Mouse (Mus musculus) gastrocnemius, adult 18-20 months (tissue): ENCODE measurements at regions not wholly inside any gene's neighbourhood (a gene's known extent, or its start where the extent isn't known, plus 50 kb on each side); places are given as distances from the start of the nearest gene placed in this dataset.
"Not testable (repeated sequence)": the region's sequence is repeated elsewhere in the genome, so short reads cannot be mapped to it uniquely, and the experiment has no call there.

Experiments used
- DNase-seq: peaks from one replicate; pipeline ENCODE4 v3.0.0; 2021; ENCODE audit warnings: low spot score

GRCm38 (mm10) chr1:18058211-18058971, 87.3 kb downstream of the Crisp4 start:
- no peak for DNase-seq

GRCm38 (mm10) chr1:18057646-18058210, 88.0 kb downstream of the Crisp4 start:
- no peak for DNase-seq

GRCm38 (mm10) chr1:18057003-18057402, 88.7 kb downstream of the Crisp4 start:
- DNase-seq = not testable (repeated sequence)

GRCm38 (mm10) chr1:18030226-18030625, 115.5 kb downstream of the Crisp4 start:
- DNase-seq = no peak

GRCm38 (mm10) chr1:18012941-18013340, 132.8 kb downstream of the Crisp4 start:
- not testable (repeated sequence) for DNase-seq

GRCm38 (mm10) chr1:17980604-17981003, 165.1 kb downstream of the Crisp4 start:
- peak; percentile 1 for DNase-seq

GRCm38 (mm10) chr1:17978086-17978485, 167.6 kb downstream of the Crisp4 start:
- no peak for DNase-seq

- not testable (repeated sequence) for DNase-seq
Observed at GRCm38 (mm10) chr1:17956881-17957280, 188.8 kb downstream of the Crisp4 start.

GRCm38 (mm10) chr1:17932108-17932810, 213.4 kb downstream of the Crisp4 start:
- DNase-seq = not testable (repeated sequence)
